Mouse (Mus musculus): ENCODE data around the gene Aurka. TPM values are rescaled to one million over a fixed set of nuclear protein-coding genes. Genes with fewer than 3 reads are reported as not detected.

Gene Aurka
- 2.2 and 10.3 TPM in 2 replicates for polyA plus RNA-seq (2012; rRNA removed; ENCODE audit: low replicate concordance)

DNA sequence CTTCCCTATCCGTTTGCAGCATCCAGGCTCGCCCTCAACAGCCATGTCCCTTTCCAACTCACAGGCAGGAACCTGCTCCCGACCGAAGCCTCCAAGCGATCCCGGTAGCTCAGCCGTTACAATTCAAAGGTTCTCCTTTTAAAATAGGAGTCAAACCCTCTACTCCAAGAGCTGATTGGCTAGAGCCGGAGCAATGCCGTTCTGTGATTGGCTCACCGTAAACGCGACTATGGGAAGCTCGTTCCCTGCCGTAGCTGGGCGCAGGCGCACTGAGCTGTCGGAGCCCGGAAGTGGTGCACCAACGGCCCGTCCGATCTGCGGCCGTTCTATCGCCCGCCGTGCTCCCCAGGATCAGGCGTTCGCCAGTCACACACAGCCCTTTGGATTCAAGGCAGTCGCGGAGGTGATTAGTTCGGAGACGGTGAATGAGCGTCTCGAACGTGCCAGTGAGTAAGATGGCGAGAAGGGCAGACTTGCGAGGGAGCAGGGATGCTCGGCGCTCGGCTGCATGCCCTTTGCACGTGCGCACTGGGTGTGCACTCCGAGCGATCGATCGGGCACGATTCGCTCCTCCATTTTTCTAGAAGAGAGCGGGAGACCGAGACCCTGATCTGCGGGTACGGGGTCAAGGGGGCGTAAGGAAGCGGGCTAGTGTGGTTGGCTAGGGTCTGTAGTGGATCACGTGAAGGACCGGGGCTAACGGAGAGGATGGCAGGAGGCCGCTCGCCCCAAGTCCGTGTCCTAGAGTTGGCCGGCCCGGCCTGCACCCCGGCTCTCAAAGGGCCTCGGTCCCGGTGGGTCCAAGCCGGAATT, at the start of gene Aurka, which contains the start of gene Cstf1:
Aurka (minus strand) TSS at position 125 of the 813 bp plus-strand sequence.
Cstf1 (plus strand) TSS at position 271 of the 813 bp plus-strand sequence.

DNA sequence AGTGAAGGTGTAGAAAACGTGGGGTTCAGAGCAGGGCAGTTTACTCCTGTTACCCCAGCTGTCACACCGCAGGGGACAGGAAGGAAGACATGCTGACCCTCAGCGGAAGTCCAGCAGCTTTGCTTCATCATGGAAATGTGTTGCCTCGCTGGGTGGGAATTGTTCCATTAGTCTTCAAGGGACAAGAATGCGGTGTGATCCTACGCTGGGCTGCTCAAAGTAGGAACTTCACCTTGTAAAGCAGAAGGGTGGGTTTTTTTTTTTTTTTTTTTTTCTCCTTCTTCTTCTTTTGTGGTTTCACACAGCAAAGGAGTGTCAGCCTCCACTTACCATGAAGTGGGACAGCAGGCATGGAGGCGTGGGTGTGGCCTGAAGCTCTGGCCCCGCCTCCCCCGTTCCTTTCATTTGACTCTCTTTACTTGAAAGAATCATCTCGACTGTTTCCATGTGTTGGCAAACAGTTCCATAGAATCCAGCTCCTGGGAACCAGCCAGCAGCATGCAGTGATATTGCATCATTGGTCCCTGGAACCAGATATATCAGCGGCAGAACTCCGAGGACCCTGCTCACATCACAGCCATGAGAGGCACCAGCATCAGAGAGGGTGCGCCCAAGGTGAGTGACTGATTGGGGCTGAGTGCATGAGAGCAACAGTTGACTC, 23.2 kb upstream of the Aurka start, which contains the start of gene Cass4:
Cass4 (plus strand) TSS at position 404 of the 661 bp plus-strand sequence.

DNA sequence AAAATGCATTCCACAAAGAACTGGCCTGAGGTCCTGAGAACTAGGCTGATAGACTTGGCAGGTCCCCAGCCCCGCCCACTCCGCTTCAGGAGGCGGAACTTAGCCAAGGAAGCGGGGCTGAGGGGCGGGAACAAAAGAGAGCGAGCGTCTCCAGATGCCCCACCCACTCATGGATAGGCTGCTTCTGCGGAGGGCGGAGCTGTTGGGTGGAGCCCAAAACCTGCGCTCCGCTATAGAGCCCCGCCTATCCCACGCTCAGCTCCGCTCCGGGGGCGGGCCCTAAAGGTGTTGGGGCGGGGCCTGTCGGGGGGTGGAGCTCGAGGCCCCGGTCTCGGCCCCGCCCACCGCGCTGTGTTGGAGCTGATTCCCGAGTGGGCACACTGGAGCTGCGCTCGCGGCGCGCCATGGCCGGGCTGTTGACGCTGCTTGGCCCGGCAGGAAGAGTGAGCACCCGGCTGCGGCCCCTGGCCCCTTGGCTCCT, 25.0 kb downstream of the Aurka start, which contains the start of gene Fam210b:
Fam210b (plus strand) TSS at position 308 of the 481 bp plus-strand sequence.

Other genes with a start within 250 kb of the Aurka start
- not detected in 2 replicates for gene Mc3r, start 122.0 kb downstream of the Aurka start, polyA plus RNA-seq (2012; rRNA removed; ENCODE audit: low replicate concordance)
- 12.8 and 13.9 TPM in 2 replicates for gene Fam210b, start 25.0 kb downstream of the Aurka start, polyA plus RNA-seq (2012; rRNA removed; ENCODE audit: low replicate concordance)
- gene Cstf1, start 146 bp upstream of the Aurka start, polyA plus RNA-seq (2012; rRNA removed; ENCODE audit: low replicate concordance) = 32.0 and 52.0 TPM in 2 replicates
- gene Cass4, start 23.3 kb upstream of the Aurka start, polyA plus RNA-seq (2012; rRNA removed; ENCODE audit: low replicate concordance) = 1.4 and 1.6 TPM in 2 replicates
- gene Rtf2, start 70.0 kb upstream of the Aurka start, polyA plus RNA-seq (2012; rRNA removed; ENCODE audit: low replicate concordance) = 63.8 and 100 TPM in 2 replicates
- not detected in 2 replicates for gene Gcnt7, start 88.1 kb upstream of the Aurka start, polyA plus RNA-seq (2012; rRNA removed; ENCODE audit: low replicate concordance)
- gene Fam209, start 102.0 kb upstream of the Aurka start, polyA plus RNA-seq (2012; rRNA removed; ENCODE audit: low replicate concordance) = not detected in 2 replicates
- 0.95 TPM in 1 of 2 replicates, not detected in the other for gene Tfap2c, start 179.1 kb upstream of the Aurka start, polyA plus RNA-seq (2012; rRNA removed; ENCODE audit: low replicate concordance)

Data from subcutaneous adipose tissue, adult 2 months (tissue).